Mouse (Mus musculus): ENCODE results near the gene Ndufv2. TPM values are rescaled to one million over a fixed set of nuclear protein-coding genes. Genes with fewer than 3 reads are reported as not detected.

The Ndufv2 gene
- polyA plus RNA-seq, 1 experiment = 175 TPM

GRCm38 (mm10) chr17:66065115-66065514 lies 36.2 kb downstream of the Ndufv2 start:
- H3K4me3 ChIP-seq = no peak overlapping the region
- peaks cover 21% of the 10 kb centered on the region for H3K79me2 ChIP-seq (ENCODE audit: control insufficient read depth, insufficient read depth)
- H3K4me2 ChIP-seq (ENCODE audit: low read depth) = no peak overlapping the region
- TF ChIP-seq POLR2AphosphoS2 (IDR thresholded peaks at IDR 0.05; ENCODE audit: insufficient read length, low read depth) (no peak), TCF12 (IDR thresholded peaks at IDR 0.05; ENCODE audit: insufficient read depth, poor library complexity, severe bottlenecking) (no peak), MYOD1 (IDR thresholded peaks at IDR 0.05; ENCODE audit: control insufficient read depth in 1 of 3, insufficient read length in 2 of 3, low read depth in 2 of 3) (no peak), E2F4 (IDR thresholded peaks at IDR 0.05; ENCODE audit: insufficient read depth) (no peak), REST (IDR thresholded peaks at IDR 0.05; ENCODE audit: insufficient read depth, insufficient read length) (no peak), MYOG (IDR thresholded peaks at IDR 0.05; ENCODE audit: control insufficient read depth in 1 of 3, insufficient read depth in 1 of 3, insufficient read length in 2 of 3, low read depth in 2 of 3) (no peak), MAX (IDR thresholded peaks at IDR 0.05; ENCODE audit: low read depth) (no peak), USF1 (IDR thresholded peaks at IDR 0.05; ENCODE audit: low read depth) (no peak), TCF3 (IDR thresholded peaks at IDR 0.05; ENCODE audit: insufficient read length, low read depth) (no peak), SRF (IDR thresholded peaks at IDR 0.05; ENCODE audit: control insufficient read depth, insufficient read length, low read depth) (no peak), CEBPB (IDR thresholded peaks at IDR 0.05; ENCODE audit: insufficient read depth, poor library complexity, severe bottlenecking) (no peak), POLR2A (IDR thresholded peaks at IDR 0.05; ENCODE audit: insufficient read length, low read depth) (no peak)
- H3ac ChIP-seq (ENCODE audit: control insufficient read depth, insufficient read length) = no peak overlapping the region
- H3K27me3 ChIP-seq (ENCODE audit: control insufficient read depth, insufficient read depth, insufficient read length) = no peaks in the 10 kb centered on the region
- H3K36me3 ChIP-seq (ENCODE audit: control insufficient read depth, insufficient read depth) = no peaks in the 10 kb centered on the region

- TF ChIP-seq SRF (IDR thresholded peaks at IDR 0.05; ENCODE audit: control insufficient read depth, insufficient read length, low read depth) = no peak
- no peak for TF ChIP-seq E2F4 (IDR thresholded peaks at IDR 0.05; ENCODE audit: insufficient read depth)
- no peak for TF ChIP-seq POLR2AphosphoS2 (IDR thresholded peaks at IDR 0.05; ENCODE audit: insufficient read length, low read depth)
- no peak for TF ChIP-seq USF1 (IDR thresholded peaks at IDR 0.05; ENCODE audit: low read depth)
- no peak for TF ChIP-seq POLR2A (IDR thresholded peaks at IDR 0.05; ENCODE audit: insufficient read length, low read depth)
- no peak for TF ChIP-seq MYOD1 (IDR thresholded peaks at IDR 0.05; ENCODE audit: control insufficient read depth in 1 of 3, insufficient read length in 2 of 3, low read depth in 2 of 3)
- TF ChIP-seq REST (IDR thresholded peaks at IDR 0.05; ENCODE audit: insufficient read depth, insufficient read length) = no peak
- no peak for TF ChIP-seq MAX (IDR thresholded peaks at IDR 0.05; ENCODE audit: low read depth)
- TF ChIP-seq TCF12 (IDR thresholded peaks at IDR 0.05; ENCODE audit: insufficient read depth, poor library complexity, severe bottlenecking) = no peak
- TF ChIP-seq CEBPB (IDR thresholded peaks at IDR 0.05; ENCODE audit: insufficient read depth, poor library complexity, severe bottlenecking) = no peak
- no peak for TF ChIP-seq MYOG (IDR thresholded peaks at IDR 0.05; ENCODE audit: control insufficient read depth in 1 of 3, insufficient read depth in 1 of 3, insufficient read length in 2 of 3, low read depth in 2 of 3)
- no peak for TF ChIP-seq TCF3 (IDR thresholded peaks at IDR 0.05; ENCODE audit: insufficient read length, low read depth)
- Histone ChIP-seq H3K36me3 (ENCODE audit: control insufficient read depth, insufficient read depth) (no peaks in the 10 kb centered on the region), H3ac (ENCODE audit: control insufficient read depth, insufficient read length) (no peak overlapping the region), H3K27me3 (ENCODE audit: control insufficient read depth, insufficient read depth, insufficient read length) (no peaks in the 10 kb centered on the region), H3K79me2 (ENCODE audit: control insufficient read depth, insufficient read depth) (peaks cover 21% of the 10 kb centered on the region), H3K4me2 (ENCODE audit: low read depth) (no peak overlapping the region), H3K4me3 (no peak overlapping the region)
These were observed 40.0 kb downstream of the Ndufv2 start for GRCm38 (mm10) chr17:66061241-66061938.

- H3K27me3 ChIP-seq (ENCODE audit: control insufficient read depth, insufficient read depth, insufficient read length) = no peaks in the 10 kb centered on the region
- peaks cover 22% of the 10 kb centered on the region for H3K79me2 ChIP-seq (ENCODE audit: control insufficient read depth, insufficient read depth)
- H3K36me3 ChIP-seq (ENCODE audit: control insufficient read depth, insufficient read depth) = no peaks in the 10 kb centered on the region
- H3K4me2 ChIP-seq (ENCODE audit: low read depth) = no peak overlapping the region
- TF ChIP-seq MYOG (IDR thresholded peaks at IDR 0.05; ENCODE audit: control insufficient read depth in 1 of 3, insufficient read depth in 1 of 3, insufficient read length in 2 of 3, low read depth in 2 of 3) = no peak
- no peak for TF ChIP-seq POLR2A (IDR thresholded peaks at IDR 0.05; ENCODE audit: insufficient read length, low read depth)
- TF ChIP-seq E2F4 (IDR thresholded peaks at IDR 0.05; ENCODE audit: insufficient read depth) = no peak
- no peak for TF ChIP-seq SRF (IDR thresholded peaks at IDR 0.05; ENCODE audit: control insufficient read depth, insufficient read length, low read depth)
- TF ChIP-seq POLR2AphosphoS2 (IDR thresholded peaks at IDR 0.05; ENCODE audit: insufficient read length, low read depth) = no peak
- no peak for TF ChIP-seq MYOD1 (IDR thresholded peaks at IDR 0.05; ENCODE audit: control insufficient read depth in 1 of 3, insufficient read length in 2 of 3, low read depth in 2 of 3)
- TF ChIP-seq USF1 (IDR thresholded peaks at IDR 0.05; ENCODE audit: low read depth) = no peak
- no peak for TF ChIP-seq REST (IDR thresholded peaks at IDR 0.05; ENCODE audit: insufficient read depth, insufficient read length)
- no peak overlapping the region for H3K4me3 ChIP-seq
- no peak overlapping the region for H3ac ChIP-seq (ENCODE audit: control insufficient read depth, insufficient read length)
These were observed 43.2 kb downstream of the Ndufv2 start for GRCm38 (mm10) chr17:66058160-66058559.

GRCm38 (mm10) chr17:66057145-66057544 lies 44.2 kb downstream of the Ndufv2 start:
- no peak overlapping the region for H3K4me2 ChIP-seq (ENCODE audit: low read depth)
- no peak overlapping the region for H3ac ChIP-seq (ENCODE audit: control insufficient read depth, insufficient read length)
- H3K27me3 ChIP-seq (ENCODE audit: control insufficient read depth, insufficient read depth, insufficient read length) = no peaks in the 10 kb centered on the region
- H3K36me3 ChIP-seq (ENCODE audit: control insufficient read depth, insufficient read depth) = no peaks in the 10 kb centered on the region
- H3K79me2 ChIP-seq (ENCODE audit: control insufficient read depth, insufficient read depth) = peaks cover 22% of the 10 kb centered on the region
- H3K4me3 ChIP-seq = no peak overlapping the region
- no peak for TF ChIP-seq TCF12 (IDR thresholded peaks at IDR 0.05; ENCODE audit: insufficient read depth, poor library complexity, severe bottlenecking)

GRCm38 (mm10) chr17:66053349-66053748 lies 48.0 kb downstream of the Ndufv2 start:
- Histone ChIP-seq H3K4me3 (no peak overlapping the region), H3K4me2 (ENCODE audit: low read depth) (no peak overlapping the region), H3K27me3 (ENCODE audit: control insufficient read depth, insufficient read depth, insufficient read length) (no peaks in the 10 kb centered on the region), H3ac (ENCODE audit: control insufficient read depth, insufficient read length) (no peak overlapping the region), H3K36me3 (ENCODE audit: control insufficient read depth, insufficient read depth) (no peaks in the 10 kb centered on the region), H3K79me2 (ENCODE audit: control insufficient read depth, insufficient read depth) (peaks cover 11% of the 10 kb centered on the region)
- TF ChIP-seq E2F4 (IDR thresholded peaks at IDR 0.05; ENCODE audit: insufficient read depth) (no peak), SRF (IDR thresholded peaks at IDR 0.05; ENCODE audit: control insufficient read depth, insufficient read length, low read depth) (no peak), TCF3 (IDR thresholded peaks at IDR 0.05; ENCODE audit: insufficient read length, low read depth) (no peak), USF1 (IDR thresholded peaks at IDR 0.05; ENCODE audit: low read depth) (no peak), CEBPB (IDR thresholded peaks at IDR 0.05; ENCODE audit: insufficient read depth, poor library complexity, severe bottlenecking) (no peak), POLR2A (IDR thresholded peaks at IDR 0.05; ENCODE audit: insufficient read length, low read depth) (no peak), POLR2AphosphoS2 (IDR thresholded peaks at IDR 0.05; ENCODE audit: insufficient read length, low read depth) (no peak), MAX (IDR thresholded peaks at IDR 0.05; ENCODE audit: low read depth) (no peak), MYOD1 (IDR thresholded peaks at IDR 0.05; ENCODE audit: control insufficient read depth in 1 of 3, insufficient read length in 2 of 3, low read depth in 2 of 3) (no peak), MYOG (IDR thresholded peaks at IDR 0.05; ENCODE audit: control insufficient read depth in 1 of 3, insufficient read depth in 1 of 3, insufficient read length in 2 of 3, low read depth in 2 of 3) (no peak), REST (IDR thresholded peaks at IDR 0.05; ENCODE audit: insufficient read depth, insufficient read length) (no peak), TCF12 (IDR thresholded peaks at IDR 0.05; ENCODE audit: insufficient read depth, poor library complexity, severe bottlenecking) (no peak)

All from myocyte (in vitro differentiated cells).